In the genomic region with DNA sequence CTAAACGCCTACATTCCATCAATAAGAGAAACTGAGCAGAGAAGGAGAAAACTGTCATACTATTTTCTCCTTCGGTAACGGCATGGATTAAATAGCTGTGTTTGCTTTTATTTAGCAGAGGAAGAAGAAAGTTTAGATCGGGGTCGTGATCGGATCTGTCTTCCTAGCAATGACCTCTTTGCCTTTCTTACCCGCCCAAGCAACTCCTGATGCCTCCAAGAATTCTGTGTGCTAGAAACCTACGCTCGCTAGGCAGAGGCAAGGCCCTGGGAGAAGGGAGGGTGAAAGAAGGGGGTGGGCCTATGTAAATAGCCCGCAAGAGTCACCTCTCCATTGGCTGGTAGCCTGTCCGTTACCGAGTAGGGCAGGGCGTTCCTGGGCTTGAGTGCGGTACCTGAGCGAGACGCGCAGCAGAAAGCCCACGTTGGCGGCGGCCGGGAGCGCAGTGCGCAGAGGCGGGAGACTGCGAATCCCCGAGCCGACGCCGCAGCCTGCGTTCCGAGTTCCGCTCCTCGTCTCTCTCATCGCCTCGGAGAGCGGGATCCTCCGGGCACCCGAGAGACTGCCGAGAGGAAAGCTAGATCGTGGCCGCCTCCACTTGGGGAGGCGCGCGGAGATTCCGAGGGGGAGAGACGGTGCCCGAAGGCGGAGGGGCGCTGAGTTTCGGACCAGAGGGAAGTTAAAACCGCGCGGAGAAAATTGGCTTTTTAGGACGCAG, we compare ENCODE assay signal across 8 mouse cellular contexts. TPM values are rescaled to one million over a fixed set of nuclear protein-coding genes. Genes with fewer than 3 reads are reported as not detected.
A peak's percentile ranks its signal among the peaks of the same experiment; 100 is the strongest.
DNase-seq lines count a peak whose midpoint lies in the region; ATAC-seq and TF ChIP-seq lines count a peak whose summit lies in the region.

TSS of gene Bmp6 (plus strand) at position 395 of the 718 bp plus-strand sequence.

- H3K4me3 ChIP-seq in hindbrain, postnatal 0 days (ENCODE audit: low read length) = peak within 1 kb of the TSS; percentile 40

- peak; percentile 86 for ATAC-seq in hindbrain, postnatal 0 days

- peaks cover 18% of the 10 kb centered on the region for H3K27me3 ChIP-seq in hindbrain, postnatal 0 days (ENCODE audit: insufficient read depth, low read length)

- peak; percentile 88 for DNase-seq in adrenal gland, adult 2 months
- DNase-seq in embryo, embryonic 10 days (ENCODE audit: low spot score) = peak; percentile 91
- peak; percentile 77 for DNase-seq in gastrocnemius, postnatal 14 days
- DNase-seq in hindbrain, postnatal 0 days (ENCODE audit: low spot score) = peak; percentile 85
- DNase-seq in left cerebral cortex, adult 18-20 months (ENCODE audit: low spot score in 2 of 2) = peak; percentile 70 to 83
- peak; percentile 89 for DNase-seq in lung, postnatal 25 days (ENCODE audit: low spot score)
- peak; percentile 81 to 86 for DNase-seq in right cerebral cortex, postnatal 10 days (ENCODE audit: low spot score in 2 of 2)
- no peak for DNase-seq in natural killer cell, adult 2 months (ENCODE audit: low spot score in 2 of 2)

- peak within 1 kb of the TSS; percentile 63 for H3K4me2 ChIP-seq in hindbrain, postnatal 0 days (ENCODE audit: low read depth, low read length)

- 2% methylated on average over 53 of the region's 54 CpGs for WGBS in hindbrain, postnatal 0 days

- TF ChIP-seq CTCF in hindbrain, postnatal 0 days (IDR thresholded peaks at IDR 0.05; ENCODE audit: low read depth) = no peak

- H3K9me3 ChIP-seq in hindbrain, postnatal 0 days (ENCODE audit: low read length) = no peaks in the 10 kb centered on the region

- intact Hi-C loops in gastrocnemius, postnatal 14 days (cut with DNase I; ENCODE audit: low total_unique reads) = loop anchor here (5.0 to 10.0 kb wide), 2 partner anchors 160 to 252 kb away; no protein-coding TSS in a partner anchor

- no peaks in the 10 kb centered on the region for H3K36me3 ChIP-seq in hindbrain, postnatal 0 days (ENCODE audit: insufficient read depth, low read length)

- H3K9ac ChIP-seq in hindbrain, postnatal 0 days (replicated peaks; ENCODE audit: low read length) = peak within 1 kb of the TSS; percentile 41

- H3K4me1 ChIP-seq in hindbrain, postnatal 0 days (ENCODE audit: insufficient read depth, low read length) = peaks cover 22% of the 10 kb centered on the region

- H3K27ac ChIP-seq in hindbrain, postnatal 0 days = no peak within 1 kb of the TSS; the same call in 1 of the 2 replicates

RNA-seq across cellular contexts. Expression of gene Bmp6, which starts in this region (rescaled TPM):
- 1 to 10 TPM; 7.0 to 8.2 TPM for total RNA-seq in adrenal gland, adult 2 months (2021)
- polyA plus RNA-seq in adrenal gland, adult 2 months (2012; rRNA removed) = 13.0 and 14.0 TPM in 2 replicates
- 1 to 10 TPM; 7.1 to 8.8 TPM for total RNA-seq in gastrocnemius, postnatal 14 days (2021)
- total RNA-seq in hindbrain, postnatal 0 days (2014; rRNA removed) = 19.4 and 20.9 TPM in 2 replicates
- polyA plus RNA-seq in hindbrain, postnatal 0 days (2015; fragmentation: Nextera tagmentation; extraction: Ambion mirVana) = 5.2 and 5.3 TPM in 2 replicates
- total RNA-seq in left cerebral cortex, adult 18-20 months (2021) = 10 to 100 TPM; 14.2 to 15.2 TPM

Comparison
In these comparisons a context has a peak if more than half of its experiments do, and no peak if none do; other contexts are left out.
1. DNase-seq: peak in adrenal gland, adult 2 months (single experiment), embryo, embryonic 10 days (single experiment), gastrocnemius, postnatal 14 days (single experiment), hindbrain, postnatal 0 days (single experiment), left cerebral cortex, adult 18-20 months (2 of 2), lung, postnatal 25 days (single experiment) and right cerebral cortex, postnatal 10 days (2 of 2); none in natural killer cell, adult 2 months (0 of 2).